Mouse (Mus musculus) frontal cortex, postnatal 10 days (tissue): ENCODE measurements at regions not wholly inside any gene's neighbourhood (a gene's known extent, or its start where the extent isn't known, plus 50 kb on each side); places are given as distances from the start of the nearest gene placed in this dataset.
"Not testable (repeated sequence)": the region's sequence is repeated elsewhere in the genome, so short reads cannot be mapped to it uniquely, and the experiment has no call there.

Source experiments
- DNase-seq, 2 experiments: peaks; one replicate each; pipeline ENCODE4 v3.0.0; 2022; ENCODE audit warnings: low spot score in 2 of 2, mixed read lengths in 1 of 2

- no peak for DNase-seq
These were observed 215.9 kb upstream of the Tenm4 start for GRCm38 (mm10) chr7:95955119-95955518.

- no peak for DNase-seq
These were observed 212.0 kb upstream of the Tenm4 start for GRCm38 (mm10) chr7:95959068-95959467.

- DNase-seq: no peak
These were observed 199.2 kb upstream of the Tenm4 start for GRCm38 (mm10) chr7:95971863-95972262.

GRCm38 (mm10) chr7:95974085-95974484, 197.0 kb upstream of the Tenm4 start:
- DNase-seq: no peak

DNA sequence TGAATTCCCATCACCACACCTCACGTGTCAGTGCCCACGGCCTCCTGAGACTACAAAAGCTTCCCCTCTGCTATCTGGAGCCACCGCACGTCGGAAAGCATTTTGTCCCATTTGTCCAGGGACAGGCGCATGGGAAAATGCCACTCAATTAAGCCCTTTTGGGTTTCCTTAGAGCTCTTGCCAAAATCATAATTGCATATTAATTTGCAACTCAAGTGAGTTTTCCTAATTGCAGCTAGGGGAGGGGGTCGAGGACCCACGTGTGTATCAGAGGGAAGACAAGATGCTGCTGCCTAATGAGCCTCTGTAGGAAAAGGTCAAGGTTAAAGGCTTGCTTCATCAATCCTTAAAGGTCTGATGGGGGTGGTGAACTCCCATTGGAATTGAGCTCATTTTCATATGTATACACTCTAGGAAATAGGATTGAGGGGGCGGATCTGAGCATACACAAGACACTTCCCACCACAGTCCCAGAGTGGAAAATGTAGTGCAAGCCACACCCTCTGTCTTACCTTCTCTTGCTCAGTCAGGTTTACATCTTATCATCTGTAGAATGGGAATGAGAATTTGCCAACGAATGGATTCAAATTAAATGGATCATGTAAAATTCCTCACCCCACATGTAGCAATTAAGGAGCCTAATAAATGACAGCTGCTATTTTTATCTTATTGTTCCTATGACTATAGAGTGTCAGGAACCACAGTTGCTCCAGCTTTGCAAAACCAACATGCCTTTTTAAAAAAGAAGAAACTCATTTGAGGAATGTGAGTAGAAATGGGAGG, 179.6 kb upstream of the Tenm4 start:
- no peak for DNase-seq

DNA sequence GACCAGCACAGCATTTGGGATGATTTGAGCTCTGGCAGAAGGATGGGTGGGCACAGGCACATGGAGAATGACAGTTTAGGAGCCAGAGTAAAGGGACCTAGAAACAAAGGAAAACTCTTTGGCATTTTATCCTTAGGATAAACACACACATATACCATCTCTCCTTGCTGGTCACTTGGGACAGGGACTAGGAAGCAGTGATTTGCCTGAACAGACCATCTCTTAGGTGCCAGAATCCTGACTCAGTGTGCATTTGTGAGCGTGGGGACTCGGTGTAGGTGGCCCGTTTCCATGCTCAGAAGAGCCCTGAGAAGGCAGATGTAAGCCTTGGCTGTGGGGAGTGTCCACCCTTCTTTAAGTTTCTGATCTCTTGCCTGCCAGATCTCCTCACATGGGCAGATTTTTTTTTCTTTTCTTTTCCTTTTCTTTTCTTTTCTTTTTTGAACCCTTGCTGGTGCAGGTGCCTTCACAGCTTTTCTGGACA, 179.0 kb upstream of the Tenm4 start:
- no peak for DNase-seq

DNA sequence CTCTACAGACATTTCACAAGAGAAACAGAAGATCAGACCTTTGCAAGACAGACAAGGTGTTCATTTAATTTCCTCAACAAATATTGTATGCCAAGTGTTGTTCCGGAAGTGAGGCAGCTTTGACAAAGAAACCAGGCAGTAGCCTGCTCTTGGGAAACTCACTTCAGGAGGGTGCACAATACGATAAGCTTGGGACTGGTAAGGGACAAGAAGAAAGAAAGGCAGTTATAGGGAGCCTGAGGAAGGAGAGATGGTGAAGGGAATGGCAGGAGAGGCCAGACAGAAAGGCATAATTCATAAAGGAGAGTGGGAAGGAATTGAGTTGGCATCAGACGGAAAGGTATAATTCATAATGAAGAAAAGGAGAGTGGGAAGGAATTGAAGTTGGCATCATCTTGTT, 178.5 kb upstream of the Tenm4 start:
- no peak for DNase-seq

GRCm38 (mm10) chr7:95997190-95997589, 173.9 kb upstream of the Tenm4 start:
- DNase-seq: no peak

DNA sequence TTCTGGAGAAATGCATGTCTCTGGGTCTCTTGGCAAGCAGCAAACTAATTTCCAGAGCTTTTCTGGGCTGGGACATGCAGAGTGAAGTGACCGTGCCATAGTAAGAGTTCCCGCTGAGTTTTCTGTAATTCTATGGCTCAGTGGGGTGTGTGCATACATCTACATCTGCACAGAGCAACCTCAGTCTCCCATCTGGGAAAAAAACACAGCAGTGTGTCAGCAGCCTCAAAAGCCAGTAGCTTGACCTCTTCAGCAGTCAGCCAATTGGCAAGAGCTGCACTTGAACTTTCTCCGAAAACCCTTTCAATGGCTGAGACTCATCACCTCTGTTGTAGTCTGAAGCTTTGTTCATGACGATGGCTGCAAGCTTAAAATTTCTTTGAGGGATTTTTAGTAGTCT, 171.9 kb upstream of the Tenm4 start:
- DNase-seq: no peak

GRCm38 (mm10) chr7:96002401-96002800, 168.6 kb upstream of the Tenm4 start:
- DNase-seq: no peak

DNA sequence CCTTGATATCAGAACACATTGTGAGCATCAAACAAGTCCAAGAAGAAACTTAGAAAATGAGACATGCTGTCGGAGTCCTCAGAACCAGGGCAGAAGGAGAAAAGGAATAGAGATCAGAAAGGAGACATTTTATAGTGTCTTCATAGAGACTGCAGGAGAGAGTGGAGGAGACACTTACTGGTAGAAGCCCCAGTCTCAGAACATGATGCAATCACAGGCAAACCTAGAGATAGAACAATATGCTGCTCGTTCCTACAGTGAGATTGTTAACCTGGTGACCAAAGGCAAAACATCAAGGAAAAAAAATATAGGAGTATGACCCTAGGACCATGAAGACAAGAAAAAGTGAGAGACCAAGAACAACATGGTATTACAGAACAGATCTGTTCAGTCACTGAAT, 164.7 kb upstream of the Tenm4 start:
- DNase-seq: no peak

GRCm38 (mm10) chr7:96013008-96013407, 158.0 kb upstream of the Tenm4 start:
- DNase-seq: peak in 1 of 2 experiments; percentile 8

- DNase-seq: no peak
These were observed 153.7 kb upstream of the Tenm4 start for GRCm38 (mm10) chr7:96017112-96017884.

- no peak for DNase-seq
These were observed 147.0 kb upstream of the Tenm4 start for GRCm38 (mm10) chr7:96024048-96024447.

- no peak for DNase-seq
These were observed 144.1 kb upstream of the Tenm4 start for GRCm38 (mm10) chr7:96026781-96027418.

DNA sequence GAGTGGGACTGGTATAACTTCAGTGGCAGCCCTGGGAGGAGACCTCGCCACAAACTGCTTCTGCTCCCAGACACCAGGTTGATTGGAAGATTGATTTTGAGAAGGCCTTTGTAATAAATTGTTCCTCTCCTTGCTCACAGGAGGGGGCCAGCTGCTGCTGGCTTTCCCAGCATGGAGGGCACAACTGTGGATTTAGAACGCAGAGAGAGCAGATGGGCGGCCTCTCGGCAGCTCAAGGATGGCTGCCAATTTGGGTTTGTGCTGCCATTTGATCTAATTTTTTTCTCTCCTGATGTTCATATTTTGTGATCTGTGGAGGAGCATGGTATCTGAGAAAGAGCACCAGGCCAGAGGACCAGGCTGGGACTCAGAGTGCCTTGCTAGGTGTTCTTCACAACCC, 137.4 kb upstream of the Tenm4 start:
- DNase-seq: no peak

GRCm38 (mm10) chr7:96035456-96035855, 135.6 kb upstream of the Tenm4 start:
- DNase-seq: no peak

- DNase-seq: no peak
These were observed 131.4 kb upstream of the Tenm4 start for GRCm38 (mm10) chr7:96039628-96040027.

DNA sequence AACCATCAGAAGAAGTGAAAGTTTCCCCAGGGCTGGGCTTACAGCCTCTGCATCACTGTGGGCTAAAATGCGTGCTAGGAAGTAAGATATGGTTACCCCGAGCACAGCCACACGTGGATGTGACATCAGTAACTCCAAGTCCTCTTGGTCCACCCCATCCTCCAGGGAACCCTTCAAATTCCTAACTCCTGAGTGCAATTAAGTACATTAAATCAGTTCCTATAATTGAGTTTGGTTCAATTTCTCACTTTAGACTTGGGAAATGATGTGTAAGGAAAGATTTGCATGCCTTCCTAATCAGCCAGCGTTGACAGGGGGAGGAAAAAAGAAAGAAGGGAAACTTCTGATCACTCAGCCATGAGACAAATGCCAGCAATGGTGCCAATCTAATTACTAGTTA, 129.2 kb upstream of the Tenm4 start:
- DNase-seq: no peak

- DNase-seq: no peak
These were observed 119.4 kb upstream of the Tenm4 start for GRCm38 (mm10) chr7:96051631-96052030.

- DNase-seq: not testable (repeated sequence)
These were observed 109.4 kb upstream of the Tenm4 start for GRCm38 (mm10) chr7:96061599-96061998.

DNA sequence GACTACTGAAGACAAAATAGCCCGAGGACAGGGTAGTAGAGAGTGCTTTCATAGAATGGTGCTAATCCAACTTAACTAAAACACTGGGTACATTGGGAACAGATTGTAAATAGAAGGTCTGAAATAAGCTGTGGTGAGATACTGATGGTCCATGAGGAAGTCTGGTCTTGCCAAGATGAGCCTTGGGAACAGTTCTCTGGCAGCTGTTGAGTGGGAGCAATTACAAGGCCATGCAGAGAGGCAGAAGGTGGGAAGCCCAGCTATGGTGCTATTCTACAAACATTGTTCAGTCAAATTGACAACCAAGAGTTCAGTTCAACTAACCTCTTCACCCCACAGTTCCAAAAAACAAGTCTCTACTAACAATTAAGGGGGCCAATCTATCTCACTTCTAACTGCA, 92.5 kb upstream of the Tenm4 start:
- no peak for DNase-seq

GRCm38 (mm10) chr7:96081676-96082075, 89.4 kb upstream of the Tenm4 start:
- no peak for DNase-seq
